Mouse (Mus musculus): ENCODE data around the gene Armc6. TPM values are rescaled to one million over a fixed set of nuclear protein-coding genes. Genes with fewer than 3 reads are reported as not detected.
A peak's percentile ranks its signal among the peaks of the same experiment; 100 is the strongest.

The Armc6 gene
- polyA plus RNA-seq, 1 experiment from 2014 or later, result 20.6 TPM

DNA sequence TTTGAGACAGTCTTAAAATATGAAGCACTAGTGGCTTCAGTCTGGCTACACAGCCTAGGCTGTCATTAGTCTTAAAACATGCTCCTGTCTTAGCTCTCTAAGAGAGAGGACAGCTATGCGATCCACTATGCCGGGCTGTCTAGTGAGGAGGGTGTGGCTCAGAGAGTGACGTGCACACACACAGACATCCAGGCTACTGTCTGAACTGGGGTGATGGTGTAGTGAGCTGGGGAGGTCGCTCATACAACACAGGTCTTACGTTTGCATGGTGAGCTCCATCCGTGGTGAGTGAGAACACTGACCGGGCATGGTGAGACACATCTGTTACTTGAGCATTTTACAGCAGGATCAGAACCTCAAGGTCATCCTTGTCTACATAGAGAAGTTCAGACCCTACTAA, 63.0 kb downstream of the Armc6 start:
- WGBS, result 82% methylated on average over 7 of the region's 7 CpGs
- Histone ChIP-seq H3K27me3 (replicated peaks) (peaks cover 20% of the 10 kb centered on the region), H3K4me1 (peaks cover 38% of the 10 kb centered on the region)

DNA sequence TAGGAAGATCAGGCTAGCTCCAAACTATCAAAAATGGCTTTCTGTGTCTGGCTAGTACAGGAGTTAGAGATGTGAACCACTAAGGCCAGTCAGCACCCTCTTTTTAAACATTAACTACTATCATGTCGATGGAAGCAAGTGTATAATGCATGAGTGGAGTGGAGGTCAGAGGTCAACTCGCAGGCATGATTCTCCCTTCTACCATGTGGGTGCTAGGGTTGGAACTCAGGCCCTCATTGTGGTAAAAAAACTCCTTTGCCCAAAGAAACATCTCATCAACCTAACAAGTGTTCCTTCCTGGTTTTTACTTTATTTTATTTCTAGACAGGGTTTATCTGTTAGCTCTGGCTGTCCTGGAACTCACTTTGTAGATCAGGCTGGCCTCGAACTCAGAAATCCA, 63.5 kb downstream of the Armc6 start:
- ATAC-seq (ENCODE audit: extremely low read depth, insufficient number of reproducible peaks, low FRiP score, low TSS enrichment), result no peak
- 72% methylated on average over 3 of the region's 3 CpGs for WGBS
- H3K27ac ChIP-seq (replicated peaks), result no peak overlapping the region

More for the DNA sequence above, 63.0 kb downstream of the Armc6 start:
- Histone ChIP-seq H3K4me3 (no peak overlapping the region), H3K4me2 (peak overlapping the region; percentile 69; the same call in 1 of the 2 replicates), H3K36me3 (peaks cover 8% of the 10 kb centered on the region), H3K9me3 (no peaks in the 10 kb centered on the region), H3K27ac (replicated peaks) (0 out of 2 replicates have a peak overlapping the region, but pooled peaks have one; percentile 7), H3K9ac (no peak overlapping the region)
- no peak for ATAC-seq (ENCODE audit: extremely low read depth, insufficient number of reproducible peaks, low FRiP score, low TSS enrichment)

More for the DNA sequence above, 63.5 kb downstream of the Armc6 start:
- Histone ChIP-seq H3K9me3 (no peaks in the 10 kb centered on the region), H3K4me3 (no peak overlapping the region), H3K4me2 (no peak overlapping the region), H3K27me3 (replicated peaks) (peaks cover 25% of the 10 kb centered on the region), H3K36me3 (peaks cover 7% of the 10 kb centered on the region), H3K4me1 (peaks cover 38% of the 10 kb centered on the region), H3K9ac (no peak overlapping the region)

Other genes starting within 250 kb of the Armc6 start
- 27.3 and 29.9 TPM in 2 replicates for gene Gatad2a, start 238.1 kb downstream of the Armc6 start, polyA plus RNA-seq (2015; fragmentation: Nextera tagmentation; extraction: Ambion mirVana)
- 34.9 and 36.0 TPM in 2 replicates for gene Mau2, start 191.7 kb downstream of the Armc6 start, polyA plus RNA-seq (2015; fragmentation: Nextera tagmentation; extraction: Ambion mirVana)
- 31.1 and 32.6 TPM in 2 replicates for gene Sugp1, start 191.7 kb downstream of the Armc6 start, polyA plus RNA-seq (2015; fragmentation: Nextera tagmentation; extraction: Ambion mirVana)
- 1.1 and 1.6 TPM in 2 replicates for gene Tm6sf2, start 161.5 kb downstream of the Armc6 start, polyA plus RNA-seq (2015; fragmentation: Nextera tagmentation; extraction: Ambion mirVana)
- gene Hapln4, start 151.0 kb downstream of the Armc6 start, polyA plus RNA-seq (2015; fragmentation: Nextera tagmentation; extraction: Ambion mirVana), result 0.12 and 0.23 TPM in 2 replicates
- 0.17 and 0.36 TPM in 2 replicates for gene Ncan, start 113.6 kb downstream of the Armc6 start, polyA plus RNA-seq (2015; fragmentation: Nextera tagmentation; extraction: Ambion mirVana)
- gene Nr2c2ap, start 103.1 kb downstream of the Armc6 start, polyA plus RNA-seq (2015; fragmentation: Nextera tagmentation; extraction: Ambion mirVana), result 30.5 and 34.3 TPM in 2 replicates
- 15.1 and 17.0 TPM in 2 replicates for gene Rfxank, start 95.3 kb downstream of the Armc6 start, polyA plus RNA-seq (2015; fragmentation: Nextera tagmentation; extraction: Ambion mirVana)
- gene Borcs8, start 95.0 kb downstream of the Armc6 start, polyA plus RNA-seq (2015; fragmentation: Nextera tagmentation; extraction: Ambion mirVana), result 36.1 and 40.0 TPM in 2 replicates
- 0.15 and 0.40 TPM in 2 replicates for gene Mef2b, start 94.8 kb downstream of the Armc6 start, polyA plus RNA-seq (2015; fragmentation: Nextera tagmentation; extraction: Ambion mirVana)
- 91.8 and 104 TPM in 2 replicates for gene Tmem161a, start 62.1 kb downstream of the Armc6 start, polyA plus RNA-seq (2015; fragmentation: Nextera tagmentation; extraction: Ambion mirVana)
- gene Slc25a42, start 22.2 kb downstream of the Armc6 start, polyA plus RNA-seq (2015; fragmentation: Nextera tagmentation; extraction: Ambion mirVana), result 8.0 and 8.3 TPM in 2 replicates
- 23.2 and 24.3 TPM in 2 replicates for gene Sugp2, start 240 bp downstream of the Armc6 start, polyA plus RNA-seq (2015; fragmentation: Nextera tagmentation; extraction: Ambion mirVana)
- 34.1 and 37.2 TPM in 2 replicates for gene Homer3, start 48.4 kb upstream of the Armc6 start, polyA plus RNA-seq (2015; fragmentation: Nextera tagmentation; extraction: Ambion mirVana)
- 32.6 and 34.1 TPM in 2 replicates for gene Ddx49, start 68.0 kb upstream of the Armc6 start, polyA plus RNA-seq (2015; fragmentation: Nextera tagmentation; extraction: Ambion mirVana)
- 294 and 344 TPM in 2 replicates for gene Cope, start 68.1 kb upstream of the Armc6 start, polyA plus RNA-seq (2015; fragmentation: Nextera tagmentation; extraction: Ambion mirVana)
- 1.9 and 2.6 TPM in 2 replicates for gene Cers1, start 81.3 kb upstream of the Armc6 start, polyA plus RNA-seq (2015; fragmentation: Nextera tagmentation; extraction: Ambion mirVana)
- 0.74 and 0.99 TPM in 2 replicates for gene Gdf1, start 95.4 kb upstream of the Armc6 start, polyA plus RNA-seq (2015; fragmentation: Nextera tagmentation; extraction: Ambion mirVana)
- gene Upf1, start 118.8 kb upstream of the Armc6 start, polyA plus RNA-seq (2015; fragmentation: Nextera tagmentation; extraction: Ambion mirVana), result 11.3 and 12.2 TPM in 2 replicates
- gene Comp, start 139.1 kb upstream of the Armc6 start, polyA plus RNA-seq (2015; fragmentation: Nextera tagmentation; extraction: Ambion mirVana), result 3.5 TPM in 2 replicates
- gene Crtc1, start 205.1 kb upstream of the Armc6 start, polyA plus RNA-seq (2015; fragmentation: Nextera tagmentation; extraction: Ambion mirVana), result 9.7 and 12.4 TPM in 2 replicates
- 11.2 and 12.4 TPM in 2 replicates for gene Klhl26, start 242.5 kb upstream of the Armc6 start, polyA plus RNA-seq (2015; fragmentation: Nextera tagmentation; extraction: Ambion mirVana)